Comparison of ENCODE assay signal across 8 mouse cellular contexts in genomic region chr3:95891211-95892065, GRCm38 (mm10). TPM values are rescaled to one million over a fixed set of nuclear protein-coding genes. Genes with fewer than 3 reads are reported as not detected.
DNase-seq lines count a peak whose midpoint lies in the region; ATAC-seq and TF ChIP-seq lines count a peak whose summit lies in the region.

Gene BC028528, minus strand, starts transcription at chr3:95892005.

- WGBS in intestine, postnatal 0 days: 28% methylated on average over 12 of the region's 12 CpGs

- H3K9ac ChIP-seq in intestine, postnatal 0 days (ENCODE audit: low read depth, low read length): peak within 1 kb of the TSS; percentile 26; the same call in 1 of the 2 replicates

- TF ChIP-seq CTCF in intestine, postnatal 0 days (IDR thresholded peaks at IDR 0.05; ENCODE audit: low read depth): no peak

- peak within 1 kb of the TSS; percentile 44 for H3K4me2 ChIP-seq in intestine, postnatal 0 days (replicated peaks; ENCODE audit: low read depth)

- no peaks in the 10 kb centered on the region for H3K9me3 ChIP-seq in intestine, postnatal 0 days (ENCODE audit: control insufficient read depth)

- DNase-seq in adrenal gland, adult 18-20 months (ENCODE audit: low spot score in 2 of 2): no peak
- no peak for DNase-seq in adrenal gland, adult 8-10 months
- peak; percentile 69 for DNase-seq in adrenal gland, postnatal 14 days
- DNase-seq in gonadal fat pad, adult 2 months (ENCODE audit: low read depth): no peak
- peak; percentile 72 for DNase-seq in lung, postnatal 25 days (ENCODE audit: low spot score)
- DNase-seq in spleen, postnatal 4 days (ENCODE audit: low spot score in 2 of 2): peak; percentile 52 to 71
- DNase-seq in c-Kit-positive CD71-positive TER-119-positive erythroid progenitor cells, embryonic 14.5 days (ENCODE audit: low spot score): no peak

- no peaks in the 10 kb centered on the region for H3K36me3 ChIP-seq in intestine, postnatal 0 days (ENCODE audit: control insufficient read depth, insufficient read depth)

- ATAC-seq in intestine, postnatal 0 days: no peak

- 0 out of 2 replicates have a peak, but pooled peaks cover 3% of the 10 kb centered on the region for H3K4me1 ChIP-seq in intestine, postnatal 0 days (replicated peaks; ENCODE audit: control insufficient read depth, insufficient read depth, low read length)

- no peaks in the 10 kb centered on the region for H3K27me3 ChIP-seq in intestine, postnatal 0 days (replicated peaks; ENCODE audit: control insufficient read depth, insufficient read depth, low read length)

- H3K27ac ChIP-seq in intestine, postnatal 0 days (ENCODE audit: low read depth, low read length): peak within 1 kb of the TSS; percentile 41

- H3K4me3 ChIP-seq in intestine, postnatal 0 days (ENCODE audit: low read depth, low read length): peak within 1 kb of the TSS; percentile 27

RNA-seq across cellular contexts. Expression of gene BC028528, which starts in this region (rescaled TPM):
- total RNA-seq in adrenal gland, adult 18-20 months (2021): 10 to 100 TPM; 12.0 to 20.3 TPM
- 10 to 100 TPM in 1 of 4 experiments, 1 to 10 TPM in 3; 8.0 to 10.5 (median 8.8) TPM for total RNA-seq in adrenal gland, adult 8-10 months (2022)
- 21.1 and 32.7 TPM in 2 replicates for total RNA-seq in adrenal gland, postnatal 14 days (2021)
- 9.5 and 14.8 TPM in 2 replicates for polyA plus RNA-seq in gonadal fat pad, adult 2 months (2012; rRNA removed)
- 10.9 and 11.9 TPM in 2 replicates for polyA plus RNA-seq in intestine, postnatal 0 days (2015; fragmentation: Nextera tagmentation; extraction: Ambion mirVana)

Comparison
In these comparisons a context has a peak if more than half of its experiments do, and no peak if none do; other contexts are left out.
1. DNase-seq: peak in adrenal gland, postnatal 14 days (single experiment), lung, postnatal 25 days (single experiment) and spleen, postnatal 4 days (2 of 2); none in adrenal gland, adult 18-20 months (0 of 2), adrenal gland, adult 8-10 months (single experiment), gonadal fat pad, adult 2 months (single experiment) and c-Kit-positive CD71-positive TER-119-positive erythroid progenitor cells, embryonic 14.5 days (single experiment).